Mouse (Mus musculus) thymus, postnatal 25 days (tissue): Measurements from ENCODE around the gene Miga2.

Source experiments
- DNase-seq: peaks from one replicate; pipeline ENCODE4 v3.0.0; 2022

The Miga2 gene

DNA sequence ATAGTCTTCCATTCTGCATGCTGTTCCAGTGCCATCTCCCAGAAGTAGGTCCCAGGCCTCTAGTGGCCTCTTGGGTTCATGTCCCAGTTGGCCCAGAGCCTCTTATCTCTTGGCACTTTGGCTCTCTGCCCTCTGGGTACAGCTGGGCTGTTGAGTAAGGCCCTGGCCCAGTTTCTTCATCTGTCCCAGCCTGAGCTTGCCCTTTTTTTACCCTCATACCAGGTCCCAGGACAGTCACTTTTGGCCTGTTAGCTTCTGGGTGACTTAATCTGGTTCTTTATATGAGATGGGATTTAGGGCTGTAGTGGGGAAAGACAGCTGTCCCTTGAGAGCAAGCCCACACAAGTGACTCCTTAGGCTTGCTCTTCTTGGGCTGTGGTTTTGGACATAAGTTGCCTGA lies 65.1 kb downstream of the Miga2 start:
- no peak for DNase-seq
